8 mouse cellular contexts compared by ENCODE assay signal in genomic region chr7:96230006-96230719, GRCm38 (mm10). TPM values are rescaled to one million over a fixed set of nuclear protein-coding genes. Genes with fewer than 3 reads are reported as not detected.
A peak's percentile ranks its signal among the peaks of the same experiment; 100 is the strongest.
DNase-seq lines count a peak whose midpoint lies in the region; ATAC-seq and TF ChIP-seq lines count a peak whose summit lies in the region.

No protein-coding gene starts in this region.

- H3K36me3 ChIP-seq in embryonic facial prominence, embryonic 10.5 days (replicated peaks): no peaks in the 10 kb centered on the region
- H3K36me3 ChIP-seq in midbrain, embryonic 14.5 days (ENCODE audit: control insufficient read depth, insufficient read depth, low read length): no peaks in the 10 kb centered on the region

- no peak for TF ChIP-seq CTCF in gastrocnemius, adult 2 months (IDR thresholded peaks at IDR 0.05)

- intact Hi-C loops in gastrocnemius, adult 2 months (cut with DNase I): no loop called here
- intact Hi-C loops in left cerebral cortex, postnatal 4 days (cut with DNase I): no loop called here
- intact Hi-C loops in gastrocnemius, postnatal 36 days (cut with DNase I): no loop called here

- H3K9me3 ChIP-seq in embryonic facial prominence, embryonic 10.5 days: no peaks in the 10 kb centered on the region
- no peaks in the 10 kb centered on the region for H3K9me3 ChIP-seq in midbrain, embryonic 14.5 days (ENCODE audit: control insufficient read depth, low read length)

- WGBS in embryonic facial prominence, embryonic 10.5 days: 73% methylated on average over 8 of the region's 8 CpGs
- 62% methylated on average over 8 of the region's 8 CpGs for WGBS in midbrain, embryonic 14.5 days

- no peak for ATAC-seq in midbrain, embryonic 14.5 days (ENCODE audit: low FRiP score, low TSS enrichment)

- no peaks in the 10 kb centered on the region for H3K27me3 ChIP-seq in embryonic facial prominence, embryonic 10.5 days (replicated peaks; ENCODE audit: low read depth, poor library complexity, severe bottlenecking)
- H3K27me3 ChIP-seq in midbrain, embryonic 14.5 days (ENCODE audit: control insufficient read depth, insufficient read depth, low read length): no peaks in the 10 kb centered on the region

- no peak overlapping the region for H3K4me3 ChIP-seq in gastrocnemius, adult 2 months
- H3K4me3 ChIP-seq in embryonic facial prominence, embryonic 10.5 days: no peak overlapping the region
- no peak overlapping the region for H3K4me3 ChIP-seq in midbrain, embryonic 14.5 days (replicated peaks; ENCODE audit: low read depth, low read length)

- peak overlapping the region; percentile 24; the same call in 1 of the 2 replicates for H3K27ac ChIP-seq in gastrocnemius, adult 2 months
- peak overlapping the region; percentile 59; the same call in 1 of the 2 replicates for H3K27ac ChIP-seq in embryonic facial prominence, embryonic 10.5 days (replicated peaks)
- H3K27ac ChIP-seq in midbrain, embryonic 14.5 days (replicated peaks; ENCODE audit: low read depth, low read length): 0 out of 2 replicates have a peak overlapping the region, but pooled peaks have one; percentile 2

- no peak overlapping the region for H3K9ac ChIP-seq in midbrain, embryonic 14.5 days (replicated peaks; ENCODE audit: low read length)

- no peak overlapping the region for H3K4me2 ChIP-seq in midbrain, embryonic 14.5 days (ENCODE audit: low read length)

- DNase-seq in gastrocnemius, adult 2 months: no peak
- no peak for DNase-seq in gastrocnemius, adult 18-20 months (ENCODE audit: low spot score)
- DNase-seq in left cerebral cortex, adult 11 months (ENCODE audit: low spot score): peak; percentile 34
- no peak for DNase-seq in left cerebral cortex, postnatal 4 days
- no peak for DNase-seq in embryonic facial prominence, embryonic 10.5 days (ENCODE audit: low spot score)
- DNase-seq in midbrain, embryonic 14.5 days: no peak
- DNase-seq in gastrocnemius, postnatal 36 days: no peak
- DNase-seq in urinary bladder, postnatal 10 days (ENCODE audit: low spot score): no peak

- peaks cover 32% of the 10 kb centered on the region for H3K4me1 ChIP-seq in embryonic facial prominence, embryonic 10.5 days
- H3K4me1 ChIP-seq in midbrain, embryonic 14.5 days (ENCODE audit: control insufficient read depth, insufficient read depth, low read length): peaks cover 13% of the 10 kb centered on the region; the same call in 1 of the 2 replicates

RNA-seq across cellular contexts. Expression of gene Tenm4, which starts 59.1 kb away (rescaled TPM):
- under 1 TPM; 0.13 to 0.73 TPM for total RNA-seq in gastrocnemius, adult 2 months (2021)
- total RNA-seq in gastrocnemius, adult 18-20 months (2021): 1 to 10 TPM; 1.0 to 1.9 TPM
- 100 to 1,000 TPM in 1 of 2 experiments, 10 to 100 TPM in 1; 98.0 to 123 TPM for total RNA-seq in left cerebral cortex, postnatal 4 days (2021)
- 29.3 and 31.5 TPM in 2 replicates for polyA plus RNA-seq in embryonic facial prominence, embryonic 10.5 days (2016; fragmentation: Nextera tagmentation; extraction: Ambion mirVana)
- 35.3 and 38.0 TPM in 2 replicates for polyA plus RNA-seq in midbrain, embryonic 14.5 days (2014; fragmentation: Nextera tagmentation; extraction: Ambion mirVana)
- 1 to 10 TPM in 1 of 2 experiments, under 1 TPM in 1; 0.69 to 1.1 TPM for total RNA-seq in gastrocnemius, postnatal 36 days (2021)

Comparison
In these comparisons a context has a peak if more than half of its experiments do, and no peak if none do; other contexts are left out.
1. H3K27ac ChIP-seq: peak in every context shown above with its lines; median percentile 59 in embryonic facial prominence, embryonic 10.5 days; 24 in gastrocnemius, adult 2 months; 2 in midbrain, embryonic 14.5 days.
2. RNA of gene Tenm4, which starts 59.1 kb away (total RNA-seq): 98.0 to 123 TPM in left cerebral cortex, postnatal 4 days; 1.0 to 1.9 TPM in gastrocnemius, adult 18-20 months, 0.69 to 1.1 TPM in gastrocnemius, postnatal 36 days and 0.13 to 0.73 TPM in gastrocnemius, adult 2 months; every median in the first group is over 10 times any median in the second.